Mouse (Mus musculus): ENCODE data around the gene AC109138.7.

AC109138.7 gene

GRCm38 (mm10) chr19:4257216-4257896 lies 43.2 kb downstream of the AC109138.7 start:
- peak; percentile 93 for DNase-seq

- no peak for DNase-seq
Observed at GRCm38 (mm10) chr19:4257897-4258252, 43.7 kb downstream of the AC109138.7 start.

- no peak for DNase-seq
Observed at GRCm38 (mm10) chr19:4261038-4261698, 47.0 kb downstream of the AC109138.7 start.

GRCm38 (mm10) chr19:4262756-4263155 lies 48.6 kb downstream of the AC109138.7 start:
- DNase-seq = no peak

GRCm38 (mm10) chr19:4263702-4264101 lies 49.5 kb downstream of the AC109138.7 start:
- no peak for DNase-seq

GRCm38 (mm10) chr19:4264171-4264780 lies 50.1 kb downstream of the AC109138.7 start:
- no peak for DNase-seq

- DNase-seq = no peak
Observed at GRCm38 (mm10) chr19:4265956-4266355, 51.8 kb downstream of the AC109138.7 start.

- DNase-seq = peak; percentile 80
Observed at GRCm38 (mm10) chr19:4268566-4269361, 54.6 kb downstream of the AC109138.7 start, which contains the start of gene Ssh3. Gene Ssh3 (minus strand): TSS chr19:4269180.

- DNase-seq = peak; percentile 24
Observed at GRCm38 (mm10) chr19:4270187-4270586, 56.0 kb downstream of the AC109138.7 start.

GRCm38 (mm10) chr19:4270972-4271371 lies 56.8 kb downstream of the AC109138.7 start:
- no peak for DNase-seq

- no peak for DNase-seq
Observed at GRCm38 (mm10) chr19:4279487-4279886, 65.3 kb downstream of the AC109138.7 start.

GRCm38 (mm10) chr19:4280425-4280824 lies 66.3 kb downstream of the AC109138.7 start:
- no peak for DNase-seq

Measured in cerebellum, adult 8-10 months (tissue).